Mouse (Mus musculus): ENCODE results near the gene Gm32742.

The Gm32742 gene

DNA sequence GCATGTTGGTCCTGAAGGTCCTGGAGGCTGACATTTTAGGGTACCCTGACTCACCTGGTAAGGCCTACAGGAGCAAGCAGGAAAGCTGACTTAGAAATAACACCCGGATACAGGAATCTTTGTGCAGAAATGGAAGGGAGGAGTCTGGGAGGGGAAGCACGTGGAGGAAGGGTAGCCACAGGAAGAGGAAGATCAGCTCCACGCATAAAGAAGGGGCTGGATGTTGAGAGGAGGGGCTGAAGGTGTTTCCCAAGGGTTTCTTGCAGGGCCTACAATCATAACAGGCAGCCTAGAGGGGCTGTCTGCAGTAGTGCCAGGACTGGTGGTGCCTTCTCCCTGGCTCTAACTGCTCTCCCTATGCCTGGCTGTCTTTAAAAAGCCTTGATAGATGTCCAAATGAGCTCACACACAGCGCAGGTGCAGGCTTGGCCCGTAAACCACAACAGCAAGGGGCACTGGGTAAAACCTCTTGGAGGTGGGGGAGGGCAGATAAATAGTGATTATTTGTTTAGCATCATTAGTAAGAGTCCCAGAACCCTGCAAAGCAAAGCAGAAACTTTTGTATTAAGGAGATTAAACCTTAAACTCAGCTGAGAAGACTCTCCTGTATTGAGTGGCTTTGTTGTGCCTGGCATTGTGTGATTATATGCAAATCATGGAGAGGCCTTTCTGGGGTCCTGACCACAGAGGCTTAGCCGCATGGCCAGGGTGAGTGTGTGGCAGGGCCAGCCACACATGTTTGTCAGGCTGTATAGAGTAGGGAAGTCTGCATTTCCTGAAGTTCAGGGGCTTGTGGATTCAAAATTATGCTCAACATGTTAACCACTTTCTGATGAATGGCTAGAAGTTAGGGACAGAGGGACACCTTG, at the start of gene Gm32742:
Gm32742 (minus strand) TSS at position 206 of the 869 bp plus-strand sequence.
- DNase-seq (ENCODE audit: low spot score in 2 of 2): no peak

DNA sequence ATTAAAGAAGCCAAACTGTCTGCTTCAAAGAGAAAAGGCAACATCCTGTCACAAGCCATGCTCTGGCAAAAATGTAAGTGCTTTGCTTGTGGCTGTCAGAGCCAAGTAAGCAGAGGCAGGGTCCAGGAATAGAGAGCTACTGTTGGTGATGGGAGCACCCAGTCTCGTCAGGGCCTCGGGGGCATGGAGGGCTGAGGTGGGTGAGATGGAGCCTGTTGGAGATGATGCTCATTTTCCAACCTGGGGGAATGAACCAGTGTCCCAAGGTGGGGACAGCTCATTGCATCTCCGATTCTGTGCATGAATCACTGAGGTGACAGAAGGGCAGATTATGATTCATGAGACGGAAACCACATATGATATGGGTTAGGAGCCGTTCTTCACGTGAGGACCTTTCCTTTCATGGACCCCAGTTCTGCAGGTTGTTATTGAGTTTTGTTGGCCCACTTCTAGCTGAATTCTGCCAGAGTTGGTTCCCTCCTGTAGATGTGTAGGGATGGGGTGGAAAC, 48.5 kb upstream of the Gm32742 start:
- no peak for DNase-seq (ENCODE audit: low spot score in 2 of 2)

DNA sequence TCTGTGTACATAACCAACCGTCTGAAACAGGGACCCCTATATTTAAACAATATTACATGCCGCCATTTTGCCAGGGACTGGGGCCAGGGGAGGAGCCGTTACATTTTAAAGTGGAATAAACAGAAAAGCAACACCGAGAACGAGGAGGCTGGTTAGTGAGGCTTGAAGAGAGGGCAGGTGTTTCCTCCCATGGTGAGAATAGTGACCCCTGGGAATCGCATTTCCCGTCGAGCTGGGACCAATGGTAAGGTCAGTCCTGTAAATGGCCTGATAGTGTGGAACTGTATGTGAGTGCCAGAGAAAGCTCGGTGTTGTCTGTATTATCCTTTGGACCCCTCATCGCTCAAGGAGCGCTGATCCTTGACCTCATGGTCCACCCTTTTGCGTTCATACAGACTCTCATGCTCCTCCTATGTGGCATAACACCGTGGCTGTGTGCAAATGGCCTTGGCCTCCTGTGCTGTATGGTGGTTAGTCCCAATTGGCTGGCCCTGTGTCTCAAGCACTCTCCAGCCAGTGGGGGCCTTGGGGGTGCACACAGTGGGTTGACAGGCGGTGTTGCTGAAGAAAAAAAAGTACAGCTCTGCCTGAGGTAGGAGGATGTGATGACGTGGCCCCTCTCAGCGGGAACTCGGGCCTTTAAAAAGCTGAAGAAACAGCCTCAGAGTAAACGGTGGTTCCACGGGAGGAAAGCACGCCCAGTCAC, 47.9 kb upstream of the Gm32742 start, which contains the start of gene Pou2af1:
Pou2af1 (plus strand) TSS at position 686 of the 706 bp plus-strand sequence.
- peak; percentile 90 to 91 for DNase-seq (ENCODE audit: low spot score in 2 of 2)

DNA sequence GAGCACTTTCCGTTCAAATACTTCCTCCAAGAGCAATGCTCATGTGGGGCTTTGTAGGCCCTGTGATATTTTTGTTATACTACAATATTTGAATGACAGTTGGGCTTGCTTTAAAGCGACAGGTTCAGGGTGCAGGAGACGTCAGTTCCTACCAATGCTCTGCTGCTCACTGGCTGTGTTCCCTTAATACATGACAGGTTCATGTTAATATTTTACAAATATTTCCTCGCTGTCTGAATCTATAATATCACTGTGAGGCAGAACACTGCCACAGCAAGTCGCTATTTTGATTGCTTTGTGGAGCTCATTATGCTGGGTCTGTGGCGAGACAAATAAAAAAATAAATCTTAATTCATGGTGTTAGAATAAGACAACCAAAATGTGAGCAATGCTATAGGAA, 45.9 kb upstream of the Gm32742 start:
- DNase-seq (ENCODE audit: low spot score in 2 of 2): peak in 1 of 2 experiments; percentile 8

DNA sequence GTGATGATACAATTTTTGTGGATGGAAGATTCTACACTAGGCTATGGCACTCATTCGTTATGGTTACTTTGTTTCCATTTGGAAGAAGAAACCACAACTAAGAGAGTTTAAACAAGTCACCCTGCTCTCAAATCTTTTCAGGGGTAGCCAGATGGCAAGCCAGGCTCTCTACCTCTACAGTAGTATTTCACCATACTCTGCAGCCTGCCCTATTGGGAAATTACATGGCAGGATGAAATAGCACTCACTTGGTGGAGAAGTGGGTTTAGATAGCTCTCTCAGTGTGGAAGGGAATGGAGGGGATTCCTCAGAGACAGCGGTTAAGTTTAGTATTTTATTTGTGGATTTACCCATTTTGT, 43.6 kb upstream of the Gm32742 start:
- no peak for DNase-seq (ENCODE audit: low spot score in 2 of 2)

DNA sequence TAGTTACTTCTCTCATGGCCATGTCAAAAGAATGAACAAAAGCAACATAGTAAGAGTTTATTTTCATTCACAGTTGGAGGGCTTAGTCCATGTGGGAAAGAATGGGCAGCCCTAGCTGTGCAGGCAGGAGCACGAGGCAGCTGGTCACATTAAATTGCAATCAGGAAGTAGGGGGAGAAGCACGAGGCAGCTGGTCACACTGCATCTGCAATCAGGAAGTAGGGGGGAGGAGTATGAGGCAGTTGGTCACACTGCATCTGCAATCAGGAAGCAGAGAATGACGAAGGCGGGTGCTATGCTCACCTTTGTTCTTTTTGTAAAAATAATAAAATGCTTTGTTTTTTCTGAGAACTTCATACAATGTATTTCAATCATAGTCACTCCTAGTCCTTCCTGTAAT, 29.5 kb upstream of the Gm32742 start:
- no peak for DNase-seq (ENCODE audit: low spot score in 2 of 2)

DNA sequence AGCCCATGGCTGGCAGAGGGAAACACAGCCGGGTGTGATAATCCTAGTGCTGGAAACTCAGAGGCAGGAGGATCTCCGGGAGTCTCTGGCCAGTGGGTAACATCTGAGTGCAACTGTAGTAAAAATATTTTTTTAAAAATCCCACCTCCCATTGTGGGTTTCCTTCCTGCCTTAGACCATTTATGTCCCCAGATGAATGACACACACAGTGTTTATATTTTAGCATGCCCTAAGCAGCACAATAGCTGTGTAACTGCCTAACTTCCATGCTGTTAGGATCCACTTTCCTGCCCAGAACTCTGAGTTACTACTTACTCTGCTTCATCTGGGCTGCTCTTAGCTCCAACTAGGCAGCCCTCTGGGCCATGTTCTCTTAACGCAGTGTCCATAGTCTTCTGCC, 25.3 kb upstream of the Gm32742 start:
- DNase-seq (ENCODE audit: low spot score in 2 of 2): no peak

DNA sequence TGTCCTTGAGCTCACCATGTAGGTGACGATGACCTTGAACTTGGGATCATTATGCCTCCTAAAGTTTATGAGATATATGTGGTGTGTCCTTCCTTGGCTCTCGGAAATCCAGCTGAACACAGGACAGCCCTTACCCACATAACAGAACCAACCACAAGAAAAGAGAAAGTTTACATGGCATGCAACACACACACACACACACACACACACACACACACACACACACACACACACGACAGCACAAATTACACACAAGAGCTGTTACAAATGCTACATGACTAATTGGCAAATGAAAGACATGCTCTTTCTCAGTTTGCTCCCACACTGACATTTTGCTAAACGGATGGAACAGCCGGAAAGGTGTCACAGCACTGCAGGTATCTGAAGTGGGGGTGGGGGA, 20.6 kb upstream of the Gm32742 start:
- no peak for DNase-seq (ENCODE audit: low spot score in 2 of 2)

DNA sequence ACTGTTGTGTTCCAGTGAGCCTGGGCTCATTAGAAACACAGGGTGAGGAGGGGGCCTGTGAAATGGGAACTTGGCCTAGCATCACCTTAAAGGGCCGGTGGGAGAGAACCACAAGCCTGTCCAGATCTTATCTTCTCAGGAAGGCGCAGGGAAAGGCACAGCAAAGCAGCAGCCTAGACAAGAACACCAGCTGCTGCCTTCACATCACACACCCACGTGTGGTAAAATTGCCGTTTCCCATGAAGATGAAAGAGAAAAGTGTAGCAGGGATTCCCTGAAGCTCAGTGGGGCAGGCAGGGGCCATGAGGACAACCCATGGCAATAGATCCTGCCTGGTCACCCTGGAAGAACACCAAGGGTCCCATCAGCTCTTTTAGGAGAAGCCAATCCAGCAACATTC, 20.1 kb upstream of the Gm32742 start:
- DNase-seq (ENCODE audit: low spot score in 2 of 2): no peak

DNA sequence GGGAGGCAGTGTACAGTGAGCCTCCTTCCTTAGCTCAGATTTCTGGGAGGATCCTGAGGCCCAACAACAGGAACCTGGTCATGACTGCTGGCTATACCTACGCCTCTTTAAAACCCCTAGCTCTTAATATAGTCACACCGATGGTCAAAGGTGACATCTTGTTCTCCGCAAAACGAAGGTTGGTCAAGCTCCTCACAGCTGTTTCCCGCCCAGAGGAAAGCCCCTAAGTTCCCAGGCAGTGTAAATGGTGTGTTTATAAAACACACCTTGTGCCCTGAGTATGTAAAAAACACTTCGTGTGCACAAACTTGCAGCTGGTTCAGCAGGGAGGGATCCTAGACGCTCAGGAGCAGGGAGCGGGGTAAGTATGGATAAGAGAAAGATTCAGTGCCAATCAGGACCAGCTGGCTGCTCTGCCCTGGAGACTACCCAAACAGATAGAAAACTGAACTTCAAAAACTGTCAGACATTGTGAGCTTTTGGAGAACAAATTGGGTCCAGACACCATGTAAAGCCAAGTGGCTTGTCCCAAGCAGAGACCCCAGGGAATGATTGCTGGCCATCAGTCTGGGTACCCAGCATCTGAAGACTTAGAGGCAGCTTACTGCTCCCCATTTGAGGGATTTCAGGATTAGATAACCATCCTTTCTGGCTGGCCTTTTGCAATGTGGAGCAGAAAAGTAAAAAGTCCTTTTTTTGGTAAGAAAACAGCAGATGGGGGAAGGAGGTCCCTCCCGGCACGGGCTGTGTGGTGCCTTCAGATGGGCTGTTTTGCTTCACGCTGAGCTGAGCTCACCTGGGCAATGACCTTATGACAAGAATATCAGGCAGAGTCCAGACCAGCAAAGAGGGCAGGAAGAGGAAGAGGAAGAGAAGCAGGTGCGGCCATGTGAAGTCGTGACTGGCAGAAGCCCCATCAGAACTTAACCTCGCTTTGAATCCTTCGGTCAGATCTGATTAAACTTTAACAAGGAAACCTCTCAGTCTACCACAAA, 17.7 kb upstream of the Gm32742 start:
- peak; percentile 80 to 82 for DNase-seq (ENCODE audit: low spot score in 2 of 2)

DNA sequence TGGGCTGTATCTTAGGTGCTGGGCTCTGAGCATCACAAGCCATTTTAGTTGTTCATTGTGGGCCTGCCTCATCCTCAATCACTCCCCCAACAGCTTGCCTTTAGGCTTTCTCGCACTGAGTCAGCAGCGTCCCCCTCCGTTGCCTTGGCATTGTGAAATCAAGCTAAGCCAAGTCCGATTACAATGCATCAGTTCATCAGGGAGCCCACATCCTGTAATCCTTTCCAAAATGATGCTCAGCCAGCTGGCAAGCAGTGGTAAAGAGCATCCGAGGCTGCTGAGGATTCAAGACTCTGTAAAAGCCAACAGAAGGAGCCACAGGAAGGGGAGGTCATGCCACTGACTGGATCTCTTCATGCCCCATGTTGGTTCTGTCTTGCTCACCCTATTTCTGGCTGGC, 15.3 kb upstream of the Gm32742 start:
- no peak for DNase-seq (ENCODE audit: low spot score in 2 of 2)

DNA sequence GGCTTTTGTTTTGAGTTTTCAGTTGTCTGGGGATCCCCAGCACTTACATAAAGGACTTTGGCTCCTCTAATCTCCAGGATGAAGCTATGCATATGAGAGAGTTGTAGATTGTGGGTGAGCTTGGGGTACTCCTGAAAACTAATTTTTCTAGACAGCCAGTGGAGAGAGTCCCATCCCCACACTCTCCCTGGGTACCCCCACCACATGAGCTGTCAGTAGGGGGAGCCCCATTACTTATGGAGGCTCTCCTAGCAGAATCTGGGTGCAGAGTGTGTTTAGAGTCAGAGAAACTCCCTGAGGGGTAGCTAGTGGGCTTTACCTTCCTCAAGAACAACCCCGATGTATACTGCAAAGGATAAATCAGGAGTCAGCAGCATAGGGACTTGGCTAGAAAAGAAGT, 13.0 kb upstream of the Gm32742 start:
- DNase-seq (ENCODE audit: low spot score in 2 of 2): peak; percentile 44 to 58

DNA sequence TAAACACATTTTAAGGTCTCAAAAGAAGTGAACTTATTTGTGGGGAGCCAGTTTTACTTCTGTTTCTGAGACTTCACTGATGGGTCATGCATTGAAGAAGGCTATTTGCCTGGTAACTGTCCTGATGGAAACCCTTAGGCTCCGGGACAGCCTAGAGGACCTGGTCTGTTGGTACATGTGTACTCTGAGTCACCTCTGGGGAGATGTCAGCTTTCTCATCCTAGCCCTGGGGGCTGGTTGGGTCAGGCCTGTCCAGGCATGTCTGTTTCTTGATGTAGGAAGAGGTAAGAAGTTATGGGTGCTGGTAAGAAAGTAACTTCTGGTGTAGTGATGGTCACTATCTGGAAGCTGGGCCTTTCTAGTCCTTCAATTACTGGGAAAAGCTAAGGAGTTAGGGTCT, 10.4 kb upstream of the Gm32742 start:
- no peak for DNase-seq (ENCODE audit: low spot score in 2 of 2)

DNA sequence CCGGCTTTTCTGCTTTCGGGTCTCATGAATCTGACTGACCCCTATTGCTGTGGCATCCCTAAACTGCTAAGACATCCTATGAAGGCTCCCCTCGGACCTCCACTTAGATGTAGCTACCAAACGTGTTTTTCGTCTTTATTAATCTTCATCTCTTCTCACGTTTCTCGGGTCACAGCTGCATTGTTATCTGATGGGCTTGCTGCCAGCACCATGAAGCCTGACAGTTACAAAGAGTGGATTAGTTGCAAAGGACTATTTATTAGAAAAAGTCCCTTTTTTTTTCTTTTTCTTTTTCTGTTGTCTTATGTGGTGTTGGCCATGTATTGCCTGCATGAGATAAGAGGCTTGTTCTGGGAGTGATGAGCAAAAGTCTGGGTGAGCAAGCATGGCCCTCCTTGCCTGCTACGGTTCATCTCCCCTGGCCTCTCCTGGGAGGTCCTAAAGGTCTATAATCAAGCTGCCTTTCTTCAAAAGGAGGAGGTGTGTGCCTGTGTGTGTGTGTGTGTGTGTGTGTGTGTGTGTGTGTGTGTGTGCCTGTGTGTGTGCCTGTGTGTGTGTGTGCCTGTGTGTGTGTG, 9.7 kb upstream of the Gm32742 start:
- peak; percentile 41 to 43 for DNase-seq (ENCODE audit: low spot score in 2 of 2)

DNA sequence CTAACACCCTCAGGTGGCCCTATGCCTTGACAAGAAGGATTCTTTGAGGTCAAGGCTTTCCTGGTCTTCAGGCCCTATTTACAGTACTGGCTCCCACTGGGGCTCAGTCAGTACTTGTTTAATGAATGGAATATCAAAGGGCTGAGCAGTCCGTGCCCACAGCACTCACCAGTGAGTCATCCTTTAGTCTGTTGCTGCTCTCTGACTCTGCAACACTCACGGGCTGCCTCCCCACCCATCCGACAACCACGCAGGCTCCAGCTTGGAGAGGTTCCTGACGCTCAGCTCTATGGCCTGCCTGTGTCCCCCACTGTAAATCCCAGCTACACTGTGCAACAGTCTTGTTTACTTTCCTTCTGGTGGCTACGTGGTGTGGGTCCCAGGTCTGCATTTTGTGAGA, 5.0 kb upstream of the Gm32742 start:
- DNase-seq (ENCODE audit: low spot score in 2 of 2): no peak

DNA sequence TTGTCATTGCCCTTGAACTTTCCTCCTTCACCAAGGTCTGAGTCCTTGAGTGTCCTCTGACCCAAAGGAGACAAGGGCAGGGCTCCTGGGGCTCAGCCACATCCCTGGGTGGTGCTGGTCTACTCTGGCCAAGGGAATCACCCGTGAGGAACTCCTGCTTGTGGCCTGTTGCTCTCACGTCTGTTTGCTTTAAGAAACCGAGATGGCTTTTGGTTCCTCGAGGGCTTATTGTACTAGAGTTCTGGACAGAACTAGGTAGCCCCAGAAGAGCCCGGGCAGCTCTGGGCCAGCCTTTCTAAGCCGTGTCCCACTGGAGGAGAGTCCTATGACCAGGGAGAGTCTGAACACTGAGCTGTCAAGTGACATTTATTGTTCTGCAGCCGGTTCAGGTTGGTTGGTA, 3.8 kb upstream of the Gm32742 start:
- no peak for DNase-seq (ENCODE audit: low spot score in 2 of 2)

DNA sequence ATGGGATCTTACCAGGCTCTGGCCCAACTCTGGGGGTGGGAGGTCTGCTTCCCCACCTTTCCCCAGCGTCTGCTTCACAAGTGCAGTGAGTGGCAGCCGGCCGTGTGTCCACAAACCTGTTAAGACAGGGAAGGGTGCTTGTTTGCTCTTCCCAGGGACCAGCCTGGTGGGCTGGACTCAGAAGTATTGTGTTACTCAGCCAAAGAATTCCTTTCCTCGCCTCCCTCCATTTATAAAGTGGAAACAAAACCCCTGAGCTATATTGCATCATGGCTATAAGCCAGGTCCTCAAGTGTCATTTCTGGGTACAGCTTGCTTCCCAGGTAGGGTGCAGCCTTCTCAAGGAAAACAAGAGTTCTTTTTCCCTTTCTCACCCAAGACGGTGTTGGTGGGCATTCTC, 3.4 kb upstream of the Gm32742 start:
- DNase-seq (ENCODE audit: low spot score in 2 of 2): no peak

DNA sequence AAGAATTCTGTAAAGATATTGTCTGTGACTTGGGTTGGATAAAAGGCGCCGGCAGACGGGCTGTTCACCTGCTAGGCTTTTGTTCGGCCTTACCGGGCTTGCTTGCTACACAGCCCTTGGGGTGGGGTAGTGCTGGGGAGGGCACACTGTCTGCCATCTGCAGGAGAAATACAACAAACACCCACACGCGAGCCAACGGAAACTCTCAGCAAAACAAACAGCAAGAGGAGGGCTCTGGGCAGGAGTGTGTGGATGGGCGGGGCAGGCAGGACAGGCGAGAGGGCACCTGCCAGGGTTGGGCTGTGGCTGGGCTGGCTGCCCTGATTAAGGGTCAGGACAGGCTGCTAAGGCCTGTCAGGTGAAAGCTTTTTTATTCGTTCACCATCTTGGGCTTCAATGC, 2.6 kb upstream of the Gm32742 start:
- DNase-seq (ENCODE audit: low spot score in 2 of 2): peak; percentile 52 to 53

DNA sequence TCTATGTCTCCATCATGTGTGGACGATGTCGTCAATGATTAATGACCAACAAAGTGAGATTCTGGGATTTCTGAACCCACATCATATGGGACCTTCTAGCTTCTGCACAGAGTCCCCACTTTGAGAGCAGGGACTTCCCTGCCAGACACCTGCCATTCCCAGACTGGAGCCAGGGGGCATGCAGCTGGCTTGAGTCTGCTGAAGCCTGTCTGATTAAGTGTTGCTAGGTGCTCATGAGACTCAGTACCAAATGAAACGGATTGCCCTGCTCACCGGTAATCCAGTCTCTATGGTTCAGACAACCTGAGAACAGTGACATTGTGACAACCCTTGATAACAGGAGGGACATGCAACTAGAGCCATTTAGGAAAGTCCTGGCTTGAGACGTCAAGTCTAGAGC, 1.3 kb downstream of the Gm32742 start:
- no peak for DNase-seq (ENCODE audit: low spot score in 2 of 2)

DNA sequence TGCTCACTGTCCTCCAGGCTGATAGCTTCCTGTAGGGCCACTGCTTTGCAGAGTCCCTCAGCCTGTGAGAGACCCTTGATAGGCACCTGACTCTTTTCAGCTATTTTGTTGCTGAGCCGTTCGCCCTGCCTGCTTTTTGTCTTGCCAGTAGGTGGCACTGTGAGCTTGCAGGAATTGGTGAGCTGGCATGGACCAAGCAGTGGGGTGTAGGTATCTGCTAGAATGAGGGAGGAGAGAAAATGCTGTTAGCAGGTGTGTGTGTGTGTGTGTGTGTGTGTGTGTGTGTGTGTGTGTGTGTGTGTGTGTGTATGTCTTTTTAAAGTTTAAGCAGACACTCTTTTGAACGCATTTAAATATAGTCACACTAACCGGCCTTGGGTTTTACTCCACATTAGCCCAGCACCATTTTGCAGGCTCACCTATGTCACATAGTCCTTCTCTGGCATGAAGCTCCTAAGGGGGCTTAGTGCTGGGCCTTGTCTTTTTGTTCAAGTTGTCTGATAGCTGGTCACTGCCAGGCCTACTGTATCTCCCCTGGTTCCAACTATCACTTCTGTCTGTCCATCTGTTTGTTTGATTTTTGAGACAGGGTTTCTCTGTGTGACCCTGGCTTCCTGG, 3.4 kb downstream of the Gm32742 start:
- DNase-seq (ENCODE audit: low spot score in 2 of 2): peak; percentile 72 to 80

Data from spleen, postnatal 36 days (tissue).